Mouse (Mus musculus) right cerebral cortex, postnatal 14 days (tissue): ENCODE results near the gene Hook1.
A peak's percentile ranks its signal among the peaks of the same experiment; 100 is the strongest.
"Not testable (repeated sequence)": the region's sequence is repeated elsewhere in the genome, so short reads cannot be mapped to it uniquely, and the experiment has no call there.

Experiments used
- DNase-seq: peaks from one replicate; pipeline ENCODE4 v3.0.0; 2022

Hook1 gene

GRCm38 (mm10) chr4:95966928-95967724 lies at the start of gene Hook1:
Gene Hook1, plus strand, starts transcription at chr4:95967240.
- peak; percentile 96 for DNase-seq

GRCm38 (mm10) chr4:95917703-95918102 lies 49.3 kb upstream of the Hook1 start:
- DNase-seq = no peak

- DNase-seq = no peak
Measured at GRCm38 (mm10) chr4:95920448-95920847, 46.6 kb upstream of the Hook1 start.

- peak; percentile 81 for DNase-seq
Measured at GRCm38 (mm10) chr4:95924210-95925184, 42.5 kb upstream of the Hook1 start.

DNA sequence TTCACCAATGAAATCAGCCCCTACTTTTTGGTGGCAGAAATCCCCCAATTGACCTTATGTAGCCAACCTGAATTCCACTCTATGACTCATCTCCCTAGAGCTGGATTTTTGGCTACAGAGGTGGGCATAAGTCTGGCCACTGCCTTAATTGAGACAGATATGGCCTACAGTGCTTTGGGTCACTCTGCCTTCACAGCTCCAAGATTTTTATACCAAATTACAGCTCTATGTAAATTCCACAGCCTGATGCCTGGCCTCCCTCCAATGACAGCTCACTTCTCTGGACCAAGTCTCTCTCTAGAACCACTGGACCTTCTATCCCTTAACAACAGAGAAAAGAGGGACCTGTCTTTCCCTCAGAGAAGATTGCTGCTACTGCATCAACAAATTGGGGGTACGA lies 38.2 kb upstream of the Hook1 start:
- DNase-seq = no peak

DNA sequence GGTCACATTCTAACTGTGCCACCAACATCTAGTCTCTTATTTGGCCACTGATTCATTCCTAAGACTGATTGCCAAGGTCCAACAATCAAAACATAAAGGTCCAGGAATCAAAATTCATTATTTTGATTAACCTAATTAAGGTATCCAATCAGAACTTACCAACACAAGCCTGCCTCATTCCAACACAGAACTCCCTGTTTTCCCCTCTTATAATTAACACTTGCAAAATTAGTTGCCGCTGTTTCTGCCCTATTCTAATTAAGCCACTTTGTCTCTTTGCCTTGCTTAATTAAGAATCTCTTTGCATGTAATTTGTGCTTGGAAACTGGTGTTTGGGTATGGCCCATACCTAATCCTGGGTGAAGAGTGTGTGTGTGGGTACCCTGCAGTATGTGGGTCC lies 37.1 kb upstream of the Hook1 start:
- no peak for DNase-seq

GRCm38 (mm10) chr4:95931331-95931730 lies 35.7 kb upstream of the Hook1 start:
- no peak for DNase-seq

DNA sequence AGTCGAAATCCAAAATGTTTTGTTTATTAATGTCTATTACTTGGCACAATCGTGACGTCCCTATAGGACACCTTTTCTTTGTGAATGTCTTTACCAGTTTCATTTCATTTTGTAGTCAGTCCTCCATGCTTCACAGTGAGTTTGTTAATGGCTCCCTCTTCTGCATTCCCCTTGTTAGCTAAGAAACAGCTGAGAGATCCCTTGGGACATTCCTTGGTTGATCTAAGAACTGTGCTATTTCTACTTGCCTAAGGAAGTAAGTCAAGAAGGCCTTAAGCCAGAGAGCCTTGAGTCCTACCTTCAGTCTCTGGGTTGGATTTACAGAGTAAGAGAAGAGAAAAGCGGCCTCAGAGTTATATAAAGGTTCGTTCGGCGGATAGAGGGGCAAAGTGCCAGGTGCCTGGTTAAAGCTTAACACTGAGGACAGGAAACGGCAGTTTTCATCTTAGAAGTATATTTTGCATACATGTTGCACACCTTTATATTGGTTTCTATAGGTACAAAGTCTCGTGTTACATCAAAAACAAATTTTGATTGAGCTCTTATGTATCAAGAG lies 33.2 kb upstream of the Hook1 start:
- no peak for DNase-seq

DNA sequence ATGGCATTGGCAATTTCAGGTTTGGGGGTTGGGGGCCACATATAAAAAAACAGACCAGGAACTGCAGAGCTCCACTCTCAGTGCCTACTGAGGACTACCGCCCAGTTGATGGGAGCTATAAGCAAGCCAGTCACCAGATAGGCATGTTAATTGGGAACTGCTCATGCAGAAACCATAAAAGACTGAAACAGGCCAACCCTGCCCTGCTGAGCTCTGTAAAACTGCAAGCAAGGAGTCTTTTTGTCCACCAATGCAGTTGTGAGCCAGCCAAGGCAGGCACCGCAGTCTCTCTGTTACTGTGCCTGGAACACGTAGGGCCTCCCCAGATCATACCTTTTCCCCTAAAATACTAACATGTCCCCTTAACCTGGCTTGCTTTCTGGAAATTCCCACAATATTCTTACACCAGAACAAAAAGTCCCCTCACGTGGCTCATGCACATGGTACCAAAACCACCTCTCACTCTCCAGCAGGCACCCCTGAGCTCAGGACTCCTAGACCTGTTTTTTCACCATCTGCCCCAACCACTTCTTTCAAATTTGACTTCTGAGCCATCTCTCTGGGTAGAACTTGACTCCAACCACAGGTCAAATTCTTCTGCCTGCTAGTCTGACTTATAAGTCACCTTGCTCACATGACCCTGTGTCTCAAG lies 32.5 kb upstream of the Hook1 start:
- DNase-seq = no peak

GRCm38 (mm10) chr4:95938701-95939100 lies 28.3 kb upstream of the Hook1 start:
- DNase-seq = no peak

DNA sequence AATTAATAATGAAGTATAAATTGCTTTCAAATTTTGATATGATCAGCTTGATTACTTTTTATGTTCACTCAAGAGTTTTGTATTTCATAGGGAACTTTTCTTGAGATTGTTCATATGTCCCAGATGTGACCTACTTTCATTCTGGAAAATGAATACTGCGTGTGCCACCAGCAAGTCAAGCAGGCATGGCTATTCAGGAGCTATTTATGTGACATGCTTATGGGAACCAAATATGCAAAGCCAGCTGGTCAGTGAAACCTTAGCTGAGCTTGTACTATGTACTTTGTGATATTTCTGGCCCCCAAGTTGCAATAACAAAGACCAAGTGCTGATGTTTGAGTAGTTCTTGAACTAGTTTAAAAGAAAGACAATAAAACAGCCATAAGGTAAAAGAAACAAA lies 19.1 kb upstream of the Hook1 start:
- DNase-seq = no peak

- no peak for DNase-seq
Measured at GRCm38 (mm10) chr4:95953328-95953727, 13.7 kb upstream of the Hook1 start.

GRCm38 (mm10) chr4:95982221-95982620 lies 15.2 kb downstream of the Hook1 start:
- DNase-seq = not testable (repeated sequence)

DNA sequence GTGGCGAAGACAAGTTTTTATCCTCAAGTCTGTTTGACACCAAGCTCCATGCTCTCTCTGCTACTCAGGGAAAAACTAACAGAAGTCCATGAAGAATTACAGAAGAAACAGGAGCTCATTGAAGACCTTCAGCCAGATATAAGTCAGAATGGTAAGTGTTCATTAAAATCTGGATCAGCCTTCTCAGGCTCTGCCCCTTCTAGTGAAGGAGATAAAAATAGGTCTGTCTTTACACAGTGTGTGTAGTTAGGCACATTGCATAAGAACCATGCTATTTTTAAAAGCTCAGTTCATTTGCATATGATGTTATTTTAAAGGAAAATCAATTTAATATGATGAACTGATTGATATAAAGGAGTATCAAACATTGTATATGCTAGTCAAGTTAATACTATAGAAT lies 49.8 kb downstream of the Hook1 start:
- DNase-seq = no peak

DNA sequence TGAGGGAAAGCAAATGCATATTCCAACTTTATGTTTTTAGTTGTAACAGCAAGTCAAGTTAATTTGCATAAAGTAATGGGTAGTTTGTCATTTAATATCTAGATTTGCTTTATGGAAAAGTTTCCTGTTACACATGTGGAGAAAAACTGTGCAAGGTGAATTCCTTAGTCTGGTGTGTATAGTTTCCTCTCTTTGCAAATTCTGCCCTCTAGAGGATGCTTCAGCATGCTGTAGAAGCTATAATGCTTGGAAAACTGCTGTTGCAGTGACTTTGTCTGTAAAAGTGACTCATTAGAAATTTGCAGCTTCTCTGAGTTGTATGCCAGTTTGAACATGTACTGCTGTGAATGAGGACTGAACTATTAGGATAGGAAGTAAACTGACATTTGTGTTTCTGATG lies 55.8 kb downstream of the Hook1 start:
- DNase-seq = no peak

DNA sequence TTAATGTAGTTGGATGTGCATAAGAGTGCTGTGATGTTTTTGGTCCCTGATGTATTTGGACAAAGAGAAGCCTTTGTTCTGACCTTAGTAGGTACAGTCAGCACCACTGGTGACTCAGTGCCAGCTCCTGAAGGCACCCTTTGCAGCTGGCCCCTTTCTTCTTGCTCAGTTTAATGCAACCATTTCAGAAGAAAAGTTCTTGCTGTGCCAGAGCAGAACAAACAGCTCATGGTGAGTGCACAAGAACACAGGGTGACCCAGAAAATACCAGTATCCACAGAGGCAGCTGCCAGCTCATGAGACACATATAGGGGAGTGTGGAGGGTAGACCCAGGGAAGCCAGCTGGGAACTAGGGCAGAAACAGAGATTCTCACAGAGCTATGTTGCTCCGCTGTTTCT lies 61.4 kb downstream of the Hook1 start:
- DNase-seq = peak; percentile 16

DNA sequence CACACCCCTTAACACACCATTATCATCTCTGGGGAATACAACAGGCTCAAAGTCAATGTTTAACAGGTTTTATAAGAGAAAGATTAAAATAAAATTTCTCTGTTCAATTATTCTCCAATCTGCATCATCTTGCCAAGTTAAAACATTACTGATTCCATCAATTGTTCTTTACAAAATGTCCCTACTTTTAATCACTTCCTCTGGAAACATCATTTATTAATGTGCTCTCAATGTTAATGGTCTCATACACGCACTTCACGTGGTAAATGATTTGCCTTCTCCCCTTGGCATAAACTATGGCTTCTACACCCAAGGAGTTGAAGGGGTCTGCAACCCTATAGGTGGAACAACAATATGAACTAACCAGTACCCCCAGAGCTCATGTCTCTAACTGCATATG lies 93.1 kb downstream of the Hook1 start:
- no peak for DNase-seq

DNA sequence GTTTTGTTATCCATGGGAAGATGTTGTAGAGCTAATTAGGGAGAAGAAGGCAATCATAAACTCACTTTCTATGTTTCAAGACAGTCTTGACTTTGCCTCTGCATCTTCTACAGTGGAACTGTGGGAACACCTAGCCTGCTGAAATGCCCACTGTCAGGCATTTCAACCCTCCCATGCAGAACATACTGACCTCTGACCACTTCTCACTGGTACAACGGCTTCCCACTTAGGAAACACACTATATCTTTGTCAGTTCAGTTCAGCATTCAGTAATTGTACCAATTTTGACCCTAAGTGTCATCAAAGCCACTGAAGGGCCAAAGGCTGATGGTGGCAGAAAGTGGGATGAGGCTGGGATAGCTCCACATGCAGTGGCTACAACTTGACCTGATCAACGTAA lies 95.0 kb downstream of the Hook1 start:
- no peak for DNase-seq
